Mouse (Mus musculus) 3T3-L1 (cell line): ENCODE measurements around the gene Sprr2a2.
"Not testable (repeated sequence)": the region's sequence is repeated elsewhere in the genome, so short reads cannot be mapped to it uniquely, and the experiment has no call there.

Source experiments
- DNase-seq: peaks from one replicate; pipeline ENCODE4 v3.0.0-alpha.2; 2015; ENCODE audit warnings: low read depth, low spot score

The Sprr2a2 gene

GRCm38 (mm10) chr3:92273504-92273903 is 57.8 kb downstream of the Sprr2a2 start:
- DNase-seq: not testable (repeated sequence)

DNA sequence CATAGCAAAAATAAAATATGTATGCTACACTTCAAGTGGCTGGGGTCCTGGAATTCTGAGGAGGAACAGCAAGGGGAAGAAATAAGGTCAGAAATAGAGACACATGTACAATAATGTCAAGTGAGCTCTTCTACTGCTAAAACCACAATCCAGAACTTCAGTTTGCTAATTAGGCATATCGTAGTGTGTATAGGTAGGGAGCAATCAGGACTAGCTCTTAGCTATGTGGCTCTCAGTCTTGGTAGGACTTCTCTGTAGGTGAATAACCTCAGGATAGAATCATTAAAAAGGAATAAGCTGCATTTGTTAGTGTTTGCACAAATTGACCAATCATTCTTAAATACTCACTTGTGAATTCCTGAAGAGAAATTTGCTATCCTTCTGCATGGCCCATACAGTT is 58.3 kb downstream of the Sprr2a2 start:
- DNase-seq: not testable (repeated sequence)

GRCm38 (mm10) chr3:92279663-92280062 is 63.9 kb downstream of the Sprr2a2 start:
- not testable (repeated sequence) for DNase-seq

GRCm38 (mm10) chr3:92280963-92281606 is 65.4 kb downstream of the Sprr2a2 start:
- DNase-seq: peak; percentile 9

DNA sequence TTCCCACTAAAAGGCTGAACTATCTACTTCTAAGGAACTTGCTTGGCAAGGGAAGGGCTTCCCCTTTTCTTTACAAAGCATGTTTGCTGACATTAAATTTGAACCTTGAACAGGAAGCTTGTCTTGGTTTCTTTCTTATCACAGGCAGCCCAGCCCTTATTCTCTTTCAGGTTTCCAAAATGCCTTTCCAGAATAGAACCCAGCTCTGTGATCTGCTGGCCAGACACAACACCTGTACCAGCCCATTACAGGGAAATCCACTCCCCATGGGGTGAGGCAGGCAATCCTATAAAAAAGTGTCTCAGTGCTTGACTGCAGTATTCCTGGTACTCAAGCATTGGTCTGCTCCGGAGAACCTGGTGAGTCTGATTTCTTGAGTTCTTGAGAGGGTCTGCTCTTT is 69.4 kb downstream of the Sprr2a2 start, which contains the start of gene Sprr2a3:
TSS of gene Sprr2a3 (plus strand) at position 317 of the 400 bp plus-strand sequence.
- DNase-seq: not testable (repeated sequence)

DNA sequence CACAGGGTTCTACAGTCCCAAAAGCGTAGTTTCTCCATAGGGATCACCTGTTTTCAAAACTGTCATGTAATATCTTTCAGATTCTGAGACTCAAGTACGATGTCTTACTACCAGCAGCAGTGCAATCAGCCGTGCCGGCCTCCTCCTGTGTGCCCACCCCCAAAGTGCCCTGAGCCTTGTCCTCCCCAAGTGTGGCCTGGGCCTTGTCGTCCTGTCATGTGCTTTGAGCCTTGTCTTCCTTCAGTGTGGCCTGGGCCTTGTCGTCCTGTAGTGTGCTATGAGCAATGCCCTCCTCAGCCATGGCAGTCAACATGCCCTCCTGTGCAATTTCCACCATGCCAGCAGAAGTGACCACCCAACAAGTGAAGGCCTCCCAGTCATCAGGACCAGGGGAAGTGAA is 72.8 kb downstream of the Sprr2a2 start:
- DNase-seq: not testable (repeated sequence)
